Mouse (Mus musculus) spleen, adult 12 weeks (tissue): ENCODE measurements around the gene Babam1.

Experiments
- DNase-seq: peaks from one replicate; pipeline ENCODE4 v3.0.0; 2022; ENCODE audit warnings: low spot score

Babam1 gene

DNA sequence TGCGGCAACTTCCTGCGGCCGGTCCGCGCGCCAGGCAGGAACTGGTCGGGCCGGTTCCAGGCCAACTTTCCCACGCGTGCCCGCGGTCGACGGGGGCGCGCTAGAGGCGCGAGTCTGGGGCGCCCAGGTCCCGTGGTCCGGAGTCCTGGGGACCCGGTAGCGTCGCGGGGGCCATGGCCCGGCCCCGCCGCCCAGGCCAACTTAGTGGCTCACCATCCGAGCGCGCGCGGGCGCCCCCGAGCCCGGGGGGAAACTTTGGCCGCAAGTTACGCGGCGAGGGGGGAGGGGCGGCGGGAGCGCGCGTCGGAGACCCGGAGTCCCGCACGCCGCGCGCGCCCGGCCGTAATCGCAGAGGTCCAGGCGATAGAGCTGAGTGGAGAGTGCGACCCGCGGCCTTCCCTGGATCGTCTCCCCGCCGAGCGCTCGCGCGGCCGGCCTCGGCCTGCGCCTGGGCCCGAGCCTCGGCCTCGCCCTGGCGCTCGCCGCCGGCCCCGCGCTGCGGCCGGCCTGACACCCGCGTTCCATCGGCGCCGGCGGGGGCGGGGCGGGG lies 15.2 kb upstream of the Babam1 start, which contains the start of gene Nr2f6:
Gene Nr2f6, minus strand, starts transcription at position 540 of the 550 bp plus-strand sequence.
- no peak for DNase-seq

DNA sequence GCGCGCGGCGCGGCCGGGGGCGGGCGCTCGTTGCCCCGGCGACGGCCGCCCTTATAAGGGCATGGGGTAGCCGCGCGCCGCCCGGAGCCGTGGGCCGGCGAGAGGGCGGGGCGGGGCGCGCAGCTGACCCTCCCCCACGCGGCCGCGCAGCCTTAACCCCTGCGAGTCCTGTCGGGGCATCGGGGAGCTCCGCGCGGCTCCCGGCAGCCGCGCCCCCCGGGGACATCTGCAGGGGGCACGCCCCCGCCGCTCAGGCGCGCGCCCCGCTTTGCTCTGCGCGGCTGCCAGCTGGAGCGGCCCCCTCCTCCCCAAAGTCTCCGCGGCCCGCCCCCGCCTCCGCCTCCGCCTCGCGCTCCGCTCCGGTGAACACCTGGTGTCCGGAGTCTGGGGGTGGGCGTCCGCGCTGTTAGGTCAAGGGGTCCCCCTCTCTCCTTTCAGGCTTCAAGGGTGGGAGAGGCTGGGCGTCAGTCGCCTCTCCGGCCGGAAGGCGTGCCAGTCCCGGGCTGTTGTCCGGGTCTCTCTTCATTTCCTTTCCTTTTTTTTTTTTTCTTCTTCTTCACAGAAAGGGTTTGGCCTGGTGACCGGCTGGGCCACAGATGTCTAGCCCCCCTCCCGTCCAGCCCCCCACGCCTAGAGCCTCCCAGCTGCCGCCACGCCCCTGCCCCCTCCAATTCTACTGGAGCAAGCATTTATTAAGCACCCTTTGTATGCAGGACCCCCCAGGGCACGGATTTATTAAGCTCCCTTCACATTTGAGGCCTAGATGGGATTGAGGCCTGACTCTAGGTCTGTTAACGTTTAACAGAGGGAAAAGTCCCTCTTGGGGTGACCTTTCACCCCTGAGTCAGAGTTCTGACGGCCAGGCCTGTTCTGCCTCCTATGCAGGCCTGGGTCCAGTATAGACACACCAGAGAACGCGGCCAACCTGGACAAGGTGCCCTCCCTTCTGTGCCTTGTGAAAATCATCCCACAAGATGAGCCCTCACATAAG lies 14.4 kb upstream of the Babam1 start:
- DNase-seq: peak; percentile 48

DNA sequence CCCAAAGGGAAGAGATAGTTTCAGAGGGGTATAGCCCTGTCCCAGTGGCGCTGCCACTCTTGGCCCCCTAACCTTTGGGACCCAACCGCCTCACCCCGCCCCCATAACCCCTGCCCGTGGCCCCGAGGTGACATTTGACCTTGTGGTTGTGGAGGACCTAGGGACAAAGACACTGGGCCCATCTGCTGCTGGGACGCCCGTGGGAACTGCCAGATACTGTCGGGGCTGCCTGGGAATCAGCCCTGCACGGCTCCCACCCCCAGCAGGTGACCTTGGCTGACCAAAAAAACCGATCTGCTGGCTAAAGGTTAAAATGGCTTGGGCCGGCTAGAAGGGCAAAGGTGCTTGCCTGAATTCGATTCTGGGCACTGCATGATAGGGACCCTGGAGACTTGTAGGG lies 13.3 kb upstream of the Babam1 start:
- no peak for DNase-seq

DNA sequence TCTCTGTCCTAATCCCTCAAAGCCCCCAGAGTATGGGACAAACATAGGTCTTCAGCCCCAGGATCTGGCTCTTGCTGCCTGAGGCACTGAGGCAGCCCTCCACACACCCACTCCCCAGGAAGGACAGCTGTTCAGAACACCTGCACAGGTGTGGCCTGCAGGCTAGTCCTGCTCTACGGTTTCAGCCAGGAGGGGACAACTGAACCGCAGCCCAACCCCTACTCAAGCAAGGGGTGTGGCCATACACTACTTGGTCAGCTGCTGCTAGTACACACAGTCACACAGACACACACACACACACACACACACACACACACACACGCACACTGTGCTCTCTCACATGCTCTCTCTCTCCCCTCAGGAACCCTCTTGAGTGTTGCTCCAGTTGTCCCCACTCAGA lies 12.8 kb upstream of the Babam1 start:
- no peak for DNase-seq

DNA sequence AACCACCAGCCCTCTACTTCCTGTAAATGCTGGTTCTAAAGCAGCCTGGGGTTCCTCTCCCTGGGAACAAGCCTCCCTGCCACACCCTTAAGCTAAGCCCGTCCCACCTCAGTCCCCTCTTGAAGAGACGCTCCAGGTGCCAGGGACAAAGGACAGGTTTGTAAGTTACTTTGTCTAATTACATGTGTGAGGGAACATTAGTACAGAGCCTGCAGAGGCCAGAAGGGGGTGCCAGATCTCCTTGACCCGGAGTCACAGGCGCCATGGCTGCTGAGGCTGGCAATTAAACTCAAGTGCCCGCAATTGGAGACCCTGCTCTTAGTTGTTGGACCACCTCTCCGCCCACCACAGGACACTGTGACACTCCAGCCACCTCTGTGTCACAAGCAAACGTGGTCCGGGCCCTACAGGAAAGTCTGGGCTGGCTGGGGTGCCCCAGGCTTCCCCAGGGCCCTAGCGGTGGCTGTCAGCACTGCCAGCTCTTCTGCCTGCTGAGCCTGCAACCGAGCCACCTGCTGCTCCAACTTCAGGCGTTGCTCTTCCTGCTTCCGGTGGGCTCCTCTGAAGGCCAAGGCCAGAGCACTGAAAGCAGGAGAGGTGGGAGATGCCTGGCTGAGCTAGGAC lies 11.3 kb upstream of the Babam1 start:
- DNase-seq: no peak

DNA sequence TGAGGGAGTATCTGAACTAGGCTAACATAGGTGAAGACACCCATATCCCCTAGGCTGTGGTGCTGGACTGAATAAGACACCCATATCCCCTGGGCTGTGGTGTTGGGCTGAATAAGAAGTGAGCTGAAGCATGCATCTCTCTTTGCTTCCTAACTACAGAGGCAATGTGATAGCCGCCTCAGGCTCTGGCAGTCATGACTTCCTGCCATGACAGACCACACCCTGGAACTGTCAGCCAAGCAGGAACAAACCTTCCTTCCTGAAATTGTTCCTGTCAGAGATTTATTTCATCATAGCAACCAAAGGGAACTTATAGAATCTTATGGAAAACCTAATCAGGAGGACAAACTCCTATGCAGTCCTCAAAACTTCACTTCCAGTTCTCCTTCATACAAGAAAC lies 8.4 kb upstream of the Babam1 start:
- DNase-seq: no peak

DNA sequence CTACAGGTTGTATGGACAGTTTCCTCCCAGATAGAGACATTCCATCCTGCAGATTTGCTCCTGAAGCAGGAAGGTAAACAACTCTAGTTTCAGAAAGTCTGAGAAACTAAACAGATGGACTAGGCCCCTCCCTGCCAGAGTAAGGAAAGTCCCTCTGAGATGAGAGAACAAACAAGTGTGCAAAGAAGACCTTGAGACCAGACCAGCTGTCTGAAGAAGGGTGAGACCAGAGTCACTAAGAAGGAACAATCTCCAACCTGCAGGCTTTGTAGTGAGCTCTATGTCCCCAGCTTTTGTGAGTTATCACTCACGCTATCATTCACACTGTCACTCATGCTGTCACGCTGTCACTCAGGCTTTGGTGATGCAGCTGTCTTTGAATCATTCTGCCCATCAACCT lies 5.0 kb upstream of the Babam1 start:
- peak; percentile 0 for DNase-seq

DNA sequence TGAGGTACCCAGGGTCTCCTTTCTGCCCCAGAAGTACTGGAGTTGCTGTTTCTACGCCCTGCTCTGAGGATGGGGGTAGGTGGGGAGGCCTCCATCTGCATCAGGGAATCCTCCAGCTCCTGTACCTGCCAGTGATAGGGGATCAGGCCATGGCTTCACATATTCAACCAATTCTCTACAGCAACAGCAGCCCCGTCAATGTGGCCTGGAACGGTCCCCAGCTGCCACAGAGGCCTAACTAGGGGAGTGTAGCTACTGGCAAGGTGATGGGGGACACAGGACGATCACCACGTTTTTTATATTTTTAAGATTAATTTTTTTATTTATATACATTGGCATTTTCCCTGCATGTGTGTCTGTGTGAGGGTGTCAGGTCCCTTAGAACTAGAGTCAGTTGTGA lies 4.3 kb upstream of the Babam1 start:
- DNase-seq: no peak

DNA sequence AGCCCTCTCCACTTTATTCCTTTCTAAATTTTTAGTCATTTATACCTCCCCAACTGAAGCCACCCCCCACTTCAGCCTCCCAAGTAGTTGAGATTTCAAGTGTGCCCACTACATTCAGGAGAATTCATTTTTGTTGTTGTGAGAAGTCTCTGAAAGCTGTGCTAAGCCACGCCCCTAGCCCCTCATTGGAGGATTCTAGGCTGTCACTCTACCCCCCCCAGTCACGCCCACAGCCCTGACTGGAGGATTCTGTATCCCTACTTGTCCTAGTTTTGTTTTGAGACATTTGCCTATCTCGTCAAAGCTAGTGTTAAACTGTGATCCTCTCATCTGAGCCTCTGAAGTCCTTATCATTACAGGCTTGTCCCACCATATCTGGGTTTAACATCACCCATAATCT lies 3.8 kb upstream of the Babam1 start:
- no peak for DNase-seq

DNA sequence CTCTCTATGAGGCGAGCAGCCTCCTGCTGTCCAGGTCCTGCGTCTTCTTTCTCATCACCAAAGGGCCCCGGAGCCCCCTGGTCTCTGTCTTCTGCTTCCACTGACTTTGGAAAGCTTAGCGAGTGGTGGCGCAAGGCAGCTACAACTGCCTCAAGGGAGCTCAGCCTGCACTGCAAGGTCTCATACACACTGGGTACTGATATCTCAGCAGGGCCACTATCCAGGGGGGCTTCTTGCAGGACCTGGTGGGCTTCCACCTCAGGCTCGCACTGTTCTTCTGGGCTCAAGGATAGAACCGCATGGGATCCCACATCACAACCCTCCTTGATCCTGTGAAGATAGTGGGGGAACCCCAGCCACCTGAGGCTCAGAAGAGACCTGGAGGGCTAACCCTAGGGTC lies 2.2 kb upstream of the Babam1 start:
- no peak for DNase-seq

DNA sequence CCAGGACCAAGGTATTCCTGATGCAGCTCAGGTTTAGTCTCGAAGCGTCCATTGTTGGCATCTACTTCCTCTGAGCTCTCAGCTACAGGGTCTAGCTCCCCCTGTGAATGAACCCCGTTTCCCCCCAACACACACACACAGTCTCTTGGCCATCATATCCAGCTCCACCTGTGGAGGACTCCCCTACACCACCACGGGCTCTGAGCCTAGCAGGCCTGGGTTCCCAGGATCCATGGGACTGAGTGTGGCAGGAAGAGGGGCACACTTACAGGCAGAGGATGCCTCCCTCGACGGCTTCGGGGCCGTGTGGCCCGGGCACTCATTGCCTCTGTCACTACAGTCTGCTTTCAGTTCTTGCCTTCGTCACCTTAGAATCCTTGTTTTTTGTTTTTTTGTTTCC lies 1.6 kb upstream of the Babam1 start:
- DNase-seq: no peak

DNA sequence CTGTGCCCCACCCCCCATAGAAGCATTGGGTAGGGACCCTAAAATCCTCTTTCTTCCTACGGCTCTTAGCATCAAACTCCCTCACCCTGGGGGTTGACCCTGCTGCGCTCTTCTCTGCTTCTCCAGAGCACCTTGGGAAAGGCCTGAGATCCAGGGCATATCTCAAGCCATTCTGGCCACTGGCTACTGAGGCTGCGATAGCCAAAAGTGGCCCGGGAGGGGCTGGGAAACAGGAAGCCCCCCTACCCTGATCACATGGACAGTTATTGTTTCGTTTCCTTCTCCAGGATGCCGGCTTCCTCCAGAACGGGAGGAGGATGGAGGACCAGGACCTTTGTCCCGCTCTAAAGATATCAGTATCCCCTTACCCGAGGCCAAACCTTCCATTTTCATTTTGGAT lies 1.0 kb upstream of the Babam1 start, which contains the start of gene Ushbp1:
Gene Ushbp1, minus strand, starts transcription at position 174 of the 400 bp plus-strand sequence.
- no peak for DNase-seq

DNA sequence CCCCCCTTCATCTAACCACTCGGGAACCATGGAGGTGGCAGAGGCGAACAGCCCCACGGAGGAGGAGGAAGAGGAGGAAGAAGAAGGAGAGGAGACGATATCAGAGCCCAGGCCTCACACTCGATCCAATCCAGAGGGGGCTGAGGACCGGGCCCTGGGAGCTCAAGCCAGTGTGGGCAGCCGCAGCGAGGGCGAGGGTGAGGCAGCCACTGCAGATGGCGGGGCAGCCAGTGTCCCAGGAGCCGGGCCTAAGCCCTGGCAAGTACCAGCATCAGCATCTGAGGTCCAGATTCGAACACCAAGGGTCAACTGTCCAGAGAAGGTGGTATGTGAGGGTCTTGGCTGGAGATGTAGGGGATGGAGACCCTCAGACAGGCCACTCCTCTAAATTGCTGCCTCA lies 1.0 kb downstream of the Babam1 start:
- no peak for DNase-seq

DNA sequence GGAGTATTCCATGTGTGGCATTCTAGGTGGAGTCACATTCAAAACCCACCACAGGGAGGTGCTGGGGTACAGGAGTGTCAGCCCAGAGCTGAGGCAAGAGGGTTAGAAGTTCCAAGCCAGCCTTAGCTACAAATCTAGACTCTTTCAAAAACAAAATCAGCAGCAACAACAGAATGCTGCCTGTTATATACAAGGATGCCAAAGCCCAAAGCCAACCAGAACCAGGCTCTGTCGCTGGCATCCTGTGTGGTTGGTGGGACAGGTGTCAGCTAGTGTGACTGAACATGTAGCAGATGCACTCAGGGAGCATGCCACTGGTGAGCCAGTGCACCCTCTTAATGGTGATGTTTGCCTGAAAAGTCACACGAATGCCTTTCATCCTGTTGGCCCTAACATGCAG lies 4.2 kb downstream of the Babam1 start:
- DNase-seq: no peak

DNA sequence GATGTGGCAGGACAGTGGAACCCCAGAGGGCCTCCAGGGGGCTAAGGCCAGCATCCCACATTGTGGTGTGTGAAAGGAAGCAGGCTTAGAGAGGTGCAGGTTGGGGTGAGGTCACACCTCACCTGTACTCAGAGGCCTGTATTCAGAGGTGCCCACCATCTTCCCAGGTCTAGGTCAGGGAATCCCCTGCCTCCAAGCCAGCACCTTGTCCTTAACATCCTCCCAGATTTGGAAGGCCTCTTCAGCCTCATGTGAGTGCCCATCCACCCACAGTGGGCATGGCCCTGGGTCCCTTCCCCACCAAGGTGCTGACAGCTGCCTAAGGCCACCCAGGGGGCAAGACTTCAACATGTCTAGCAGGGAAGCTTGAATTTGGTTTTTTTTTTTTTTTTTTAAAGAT lies 4.8 kb downstream of the Babam1 start:
- DNase-seq: no peak

DNA sequence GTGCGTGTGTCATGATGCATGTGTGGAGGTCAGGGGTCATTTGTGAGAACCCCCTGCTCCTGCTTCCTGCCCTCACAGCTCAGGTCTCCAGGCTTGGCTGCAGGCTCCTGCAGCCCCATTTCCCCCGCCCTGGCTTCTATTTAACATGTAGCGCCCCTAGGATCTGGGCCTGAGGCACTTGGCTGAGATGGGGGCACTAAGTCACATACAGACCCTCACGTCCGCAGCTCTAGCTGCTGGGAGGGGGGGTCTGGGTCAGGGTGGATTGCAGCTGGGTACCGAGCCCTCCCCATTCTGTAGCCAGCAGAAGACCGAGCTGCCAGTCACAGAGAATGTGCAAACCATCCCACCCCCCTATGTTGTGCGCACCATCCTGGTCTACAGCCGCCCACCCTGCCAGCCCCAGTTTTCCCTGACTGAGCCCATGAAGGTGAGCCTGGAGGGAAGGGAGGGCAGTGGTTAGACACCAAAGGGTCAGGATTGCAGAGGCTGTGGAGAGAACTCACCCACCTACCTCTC lies 5.8 kb downstream of the Babam1 start:
- DNase-seq: no peak

DNA sequence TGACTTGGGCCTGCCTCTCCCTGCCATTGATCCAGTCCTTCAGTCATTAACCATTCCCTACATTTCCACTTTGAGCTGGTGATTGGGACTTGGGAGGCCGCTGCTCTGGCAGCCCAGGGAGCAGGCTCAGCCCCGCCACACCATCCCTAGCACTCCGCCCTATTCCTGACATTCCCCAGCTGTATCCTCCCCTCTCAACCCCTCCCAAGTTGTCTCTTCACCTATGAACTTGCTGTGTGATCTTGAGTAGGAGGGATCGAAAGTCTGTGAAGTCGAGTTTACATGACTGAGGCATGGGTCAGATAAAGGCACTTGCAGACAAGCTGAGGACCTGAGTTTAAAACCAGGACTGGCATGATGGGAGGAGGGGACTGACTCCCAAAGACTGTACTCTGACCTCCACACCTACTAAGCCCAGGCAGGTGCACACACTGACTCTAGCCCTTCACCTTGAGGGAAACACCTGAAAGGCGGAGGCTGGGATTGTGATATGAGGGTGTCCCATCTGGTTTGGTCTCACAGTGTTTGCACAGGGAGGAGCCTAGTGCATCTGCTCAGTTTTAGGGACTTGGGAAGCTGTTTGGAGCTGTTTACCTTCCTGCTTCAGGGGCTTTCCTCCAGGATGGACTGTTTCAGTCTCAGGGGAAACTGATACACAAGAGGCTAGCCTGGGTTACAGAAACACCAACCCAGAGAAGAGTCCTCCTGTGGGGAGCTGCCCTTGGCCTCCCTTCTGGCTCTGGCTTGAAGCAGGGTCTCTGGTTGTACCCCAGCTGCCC lies 6.6 kb downstream of the Babam1 start:
- no peak for DNase-seq

DNA sequence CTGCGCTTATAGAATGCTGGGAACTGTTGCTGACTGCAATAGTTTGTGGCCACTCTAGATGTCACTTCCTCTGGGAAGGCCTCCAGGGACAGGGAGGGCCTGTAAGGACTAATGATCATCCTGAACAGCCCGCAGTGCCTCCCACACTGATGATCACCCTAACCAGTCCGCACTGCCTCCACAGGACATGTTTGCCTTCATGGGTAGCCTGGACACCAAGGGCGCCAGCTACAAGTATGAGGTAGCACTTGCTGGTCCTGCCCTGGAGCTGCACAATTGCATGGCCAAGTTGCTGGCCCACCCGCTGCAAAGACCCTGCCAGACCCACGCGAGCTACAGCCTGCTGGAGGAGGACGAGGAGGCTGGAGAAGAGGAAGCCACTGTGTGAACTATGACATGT lies 7.3 kb downstream of the Babam1 start:
- DNase-seq: no peak

DNA sequence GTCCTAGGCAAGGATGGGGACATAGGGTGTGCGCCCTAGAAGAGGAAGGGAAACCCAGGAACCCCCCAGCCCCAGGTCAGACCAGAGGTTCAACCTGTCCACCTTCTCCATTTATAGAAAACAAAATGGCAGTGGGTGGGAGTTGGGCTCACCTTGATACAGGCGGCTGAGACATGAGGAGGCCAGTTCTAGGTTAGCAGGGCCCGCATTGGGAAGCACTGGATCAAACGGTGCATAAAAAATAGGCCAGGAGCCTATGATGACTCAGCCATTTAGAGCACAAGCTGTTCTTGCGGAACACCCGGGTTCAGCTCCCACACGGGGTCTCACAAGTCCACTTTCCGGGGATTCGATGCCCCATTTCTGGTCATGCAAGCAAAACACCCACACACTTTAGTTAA lies 8.3 kb downstream of the Babam1 start:
- no peak for DNase-seq

DNA sequence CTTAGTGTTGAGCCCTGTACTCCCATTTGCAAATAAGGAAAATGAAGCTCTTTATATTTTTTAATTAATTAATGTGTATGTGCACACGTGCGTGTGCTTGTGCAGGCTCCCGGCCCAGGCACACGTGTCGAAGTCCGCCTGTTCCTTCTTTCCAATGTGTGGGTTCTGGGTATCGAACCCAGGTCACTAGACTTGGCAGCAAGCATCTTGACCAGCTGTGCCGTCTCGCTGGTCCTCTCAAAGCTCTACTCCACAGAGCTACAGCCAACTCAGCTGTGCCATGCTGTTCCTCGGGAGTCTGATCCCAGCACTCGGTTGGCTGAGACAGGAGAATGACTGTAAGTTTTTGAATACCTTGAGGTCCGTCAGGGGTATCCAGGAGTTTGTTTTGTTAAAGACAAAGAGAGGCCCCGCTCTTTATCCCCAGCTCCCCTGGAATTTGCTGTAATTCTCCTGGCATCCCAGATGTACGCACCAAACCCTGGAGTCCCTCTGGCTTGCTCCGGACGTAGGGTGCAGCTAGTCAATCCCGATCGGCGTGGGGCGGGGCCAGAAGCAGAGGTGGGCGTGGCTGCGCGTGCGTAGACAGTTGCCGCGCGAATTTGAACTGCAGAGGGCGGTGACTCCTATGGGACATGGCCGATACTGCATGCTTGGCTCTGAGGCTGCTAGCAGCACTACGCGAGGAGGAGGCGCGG lies 8.9 kb downstream of the Babam1 start, which contains the start of gene Ankle1:
Gene Ankle1, plus strand, starts transcription at position 610 of the 698 bp plus-strand sequence.
- DNase-seq: peak; percentile 97
